Mouse (Mus musculus) hindbrain, embryonic 13.5 days (tissue): ENCODE measurements around the gene Gstt3. TPM values are rescaled to one million over a fixed set of nuclear protein-coding genes. Genes with fewer than 3 reads are reported as not detected.
A peak's percentile ranks its signal among the peaks of the same experiment; 100 is the strongest.

Experiments
- ATAC-seq: fragments of 200-750 bp; cut with Nextera tagmentation; 2 replicates; pipeline ENCODE4 v1.8.0; 2017; ENCODE audit warnings: moderate TSS enrichment; ENCODE audit not compliant: low FRiP score
- H3K27ac ChIP-seq: fragments of 300-500 bp; sonication (generic); 2 replicates; pipeline ENCODE4 v1.5.1; 2015; ENCODE audit warnings: inconsistent platforms, mild to moderate bottlenecking, moderate library complexity
- H3K27me3 ChIP-seq: fragments of 300-500 bp; sonication (generic); 2 replicates; pipeline ENCODE4 v1.6.1; 2015; ENCODE audit warnings: mild to moderate bottlenecking, inconsistent platforms
- H3K36me3 ChIP-seq: fragments of 300-500 bp; sonication (generic); 2 replicates; pipeline ENCODE4 v1.6.1; 2015; ENCODE audit warnings: mild to moderate bottlenecking, inconsistent platforms
- H3K4me1 ChIP-seq: fragments of 300-500 bp; sonication (generic); replicated peaks from 2 replicates; pipeline ENCODE4 v1.6.1; 2015; ENCODE audit warnings: inconsistent platforms
- H3K4me2 ChIP-seq: fragments of 300-500 bp; sonication (generic); 2 replicates; pipeline ENCODE4 v1.6.1; 2015; ENCODE audit warnings: inconsistent platforms, mild to moderate bottlenecking, moderate library complexity
- H3K4me3 ChIP-seq: fragments of 300-500 bp; sonication (generic); 2 replicates; pipeline ENCODE4 v1.5.1; 2015; ENCODE audit warnings: mild to moderate bottlenecking, inconsistent platforms
- H3K9ac ChIP-seq: fragments of 300-500 bp; sonication (generic); 2 replicates; pipeline ENCODE4 v1.6.1; 2015; ENCODE audit warnings: mild to moderate bottlenecking, inconsistent platforms
- H3K9me3 ChIP-seq: fragments of 300-500 bp; sonication (generic); 2 replicates; pipeline ENCODE4 v1.6.1; 2016; ENCODE audit warnings: inconsistent platforms
- WGBS: fragments of 180-500 bp; shearing (Covaris S2); methylation state at CpG from one replicate; pipeline ENCODE4 v1.1.7; 2015; 5-methylcytosine and 5-hydroxymethylcytosine counted together
- polyA plus RNA-seq: library from polyadenylated mRNA; unstranded; fragments of >200 nt; fragmentation: Nextera tagmentation; extraction: Ambion mirVana; gene quantifications from 2 replicates; pipeline ENCODE4 v1.2.1, GENCODE M21; 2015

The Gstt3 gene
- polyA plus RNA-seq, 1 experiment from 2014 or later = 0.91 TPM

DNA sequence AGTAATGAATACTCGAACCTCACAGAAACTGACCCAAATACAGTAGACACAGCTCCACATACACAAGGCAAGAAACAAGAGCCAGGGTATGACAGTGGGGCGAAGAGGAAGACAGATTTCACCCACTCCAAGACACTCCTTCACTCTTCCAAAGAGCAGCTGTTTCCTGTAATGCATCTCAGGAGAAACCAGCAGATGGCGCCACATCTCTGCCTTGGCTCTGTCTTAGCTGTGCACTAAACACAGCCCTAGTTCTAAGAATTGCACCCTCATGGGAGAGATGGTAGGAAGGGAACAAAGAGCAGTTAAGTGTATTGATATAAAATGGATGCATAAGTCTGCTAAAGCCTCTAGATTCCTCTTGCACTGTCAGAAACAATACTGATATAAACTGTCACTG, 37.2 kb downstream of the Gstt3 start:
- peak; percentile 93 for ATAC-seq
- no peak overlapping the region for H3K4me2 ChIP-seq
- no peaks in the 10 kb centered on the region for H3K9me3 ChIP-seq
- peaks cover 4% of the 10 kb centered on the region; the same call in 1 of the 2 replicates for H3K4me1 ChIP-seq
- peak overlapping the region; percentile 72; the same call in 1 of the 2 replicates for H3K27ac ChIP-seq
- H3K9ac ChIP-seq = no peak overlapping the region; the same call in 1 of the 2 replicates
- peaks cover 87% of the 10 kb centered on the region for H3K36me3 ChIP-seq
- no peak overlapping the region for H3K4me3 ChIP-seq
- no peaks in the 10 kb centered on the region for H3K27me3 ChIP-seq
- WGBS = 44% methylated on average over 3 of the region's 3 CpGs

DNA sequence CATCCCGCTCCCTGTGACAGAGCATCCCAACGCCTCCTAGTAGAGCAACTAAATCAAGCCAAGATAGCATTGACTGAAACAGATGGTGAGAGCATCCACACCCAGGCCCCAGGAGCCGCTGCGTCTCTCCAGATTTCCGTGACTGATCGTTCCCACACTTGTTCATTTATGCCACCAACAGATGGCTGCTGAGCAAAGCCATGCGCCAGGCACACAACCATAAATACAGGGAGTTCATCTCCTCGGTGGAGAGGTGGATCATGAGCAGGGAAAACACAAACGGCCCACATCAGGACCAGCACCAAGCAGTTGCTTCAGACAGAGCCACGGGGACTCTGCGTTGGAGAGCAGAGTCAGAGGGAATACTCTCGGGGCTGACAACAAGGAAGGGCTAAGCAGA, 37.8 kb downstream of the Gstt3 start:
- Histone ChIP-seq H3K9ac (no peak overlapping the region), H3K4me2 (no peak overlapping the region), H3K27ac (no peak overlapping the region), H3K9me3 (no peaks in the 10 kb centered on the region), H3K27me3 (no peaks in the 10 kb centered on the region), H3K4me1 (peaks cover 4% of the 10 kb centered on the region; the same call in 1 of the 2 replicates), H3K4me3 (no peak overlapping the region), H3K36me3 (peaks cover 87% of the 10 kb centered on the region)
- WGBS = 92% methylated on average over 12 of the region's 12 CpGs
- ATAC-seq = no peak; the same call in 1 of the 2 replicates

DNA sequence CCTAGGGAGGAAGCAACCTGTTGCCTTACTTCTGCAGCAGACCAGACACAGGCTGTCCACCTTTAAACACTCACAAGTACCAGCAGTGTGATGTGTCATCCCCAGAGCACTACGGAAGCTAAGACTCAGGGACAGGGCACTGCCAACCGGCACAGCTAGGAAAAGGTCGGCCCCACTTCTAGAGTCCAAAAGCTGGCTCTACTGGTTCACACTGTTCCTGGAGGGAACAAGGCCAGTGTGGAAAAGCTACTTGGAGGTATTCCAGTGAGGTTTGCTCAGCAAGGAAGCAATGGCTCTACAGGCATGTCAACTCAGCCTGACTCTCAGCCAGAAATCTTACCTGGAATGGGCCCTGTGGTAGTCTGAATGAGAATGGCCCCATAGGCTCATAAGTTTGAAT, 40.3 kb downstream of the Gstt3 start:
- Histone ChIP-seq H3K4me3 (no peak overlapping the region), H3K4me1 (peaks cover 4% of the 10 kb centered on the region; the same call in 1 of the 2 replicates), H3K4me2 (no peak overlapping the region), H3K27me3 (no peaks in the 10 kb centered on the region), H3K9me3 (no peaks in the 10 kb centered on the region), H3K9ac (no peak overlapping the region), H3K27ac (no peak overlapping the region), H3K36me3 (peaks cover 85% of the 10 kb centered on the region)
- WGBS = 96% methylated on average over 3 of the region's 3 CpGs
- no peak for ATAC-seq

DNA sequence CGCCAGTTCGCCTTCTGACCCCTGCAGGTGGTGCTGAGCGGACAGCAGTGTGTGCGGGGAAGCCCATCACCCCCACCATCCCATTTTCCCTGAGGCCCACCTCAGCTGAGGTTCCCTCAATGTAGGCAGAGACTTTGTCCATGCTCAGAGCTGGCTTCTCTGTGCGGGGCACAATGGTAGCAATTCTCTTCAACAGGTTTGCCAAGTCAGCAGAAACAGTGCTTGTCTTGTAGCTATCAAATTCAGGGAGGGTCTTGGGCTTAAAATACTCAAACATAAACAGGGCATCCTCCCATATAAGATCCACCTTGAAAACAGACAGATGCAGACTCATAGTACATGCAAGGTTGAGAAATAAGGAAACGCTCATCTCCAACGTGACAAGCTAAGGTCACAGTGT, 55.8 kb downstream of the Gstt3 start:
- no peaks in the 10 kb centered on the region for H3K27me3 ChIP-seq
- H3K4me1 ChIP-seq = no peaks in the 10 kb centered on the region
- no peak overlapping the region for H3K4me2 ChIP-seq
- H3K9ac ChIP-seq = no peak overlapping the region
- H3K27ac ChIP-seq = no peak overlapping the region
- H3K36me3 ChIP-seq = peaks cover 92% of the 10 kb centered on the region
- ATAC-seq = no peak
- no peaks in the 10 kb centered on the region for H3K9me3 ChIP-seq
- no peak overlapping the region for H3K4me3 ChIP-seq
- 97% methylated on average over 7 of the region's 7 CpGs for WGBS

Other genes starting within 250 kb of the Gstt3 start
- 24.8 and 27.3 TPM in 2 replicates for gene Lrrc75b, start 221.1 kb downstream of the Gstt3 start, polyA plus RNA-seq
- gene Ggt1, start 219.8 kb downstream of the Gstt3 start, polyA plus RNA-seq = 1.2 and 1.8 TPM in 2 replicates
- 1.9 TPM in 2 replicates for gene Ggt5, start 192.1 kb downstream of the Gstt3 start, polyA plus RNA-seq
- 3.8 and 4.0 TPM in 2 replicates for gene Susd2, start 137.4 kb downstream of the Gstt3 start, polyA plus RNA-seq
- gene Cabin1, start 17.1 kb downstream of the Gstt3 start, polyA plus RNA-seq = 39.5 and 45.7 TPM in 2 replicates
- gene Ddt, start 8.0 kb downstream of the Gstt3 start, polyA plus RNA-seq = 86.6 and 96.6 TPM in 2 replicates
- gene Gm20441, start 460 bp downstream of the Gstt3 start, polyA plus RNA-seq = not detected in 2 replicates
- gene Gstt1, start 17.2 kb upstream of the Gstt3 start, polyA plus RNA-seq = 7.2 and 7.7 TPM in 2 replicates
- gene Gstt4, start 41.1 kb upstream of the Gstt3 start, polyA plus RNA-seq = not detected in 2 replicates
- gene Gstt2, start 56.0 kb upstream of the Gstt3 start, polyA plus RNA-seq = 6.9 and 7.1 TPM in 2 replicates
- gene Mif, start 78.8 kb upstream of the Gstt3 start, polyA plus RNA-seq = 1,531 and 1,576 TPM in 2 replicates
- gene Derl3, start 112.0 kb upstream of the Gstt3 start, polyA plus RNA-seq = 1.7 and 1.8 TPM in 2 replicates
- gene Smarcb1, start 140.2 kb upstream of the Gstt3 start, polyA plus RNA-seq = 302 and 313 TPM in 2 replicates
- gene Chchd10, start 151.7 kb upstream of the Gstt3 start, polyA plus RNA-seq = 37.0 and 37.8 TPM in 2 replicates
- 26.8 and 34.9 TPM in 2 replicates for gene Mmp11, start 155.1 kb upstream of the Gstt3 start, polyA plus RNA-seq
- gene Gm867, start 159.3 kb upstream of the Gstt3 start, polyA plus RNA-seq = 1.7 and 2.3 TPM in 2 replicates
- 0.57 and 1.2 TPM in 2 replicates for gene Vpreb3, start 161.6 kb upstream of the Gstt3 start, polyA plus RNA-seq
- not detected in 2 replicates for gene Gm5134, start 173.1 kb upstream of the Gstt3 start, polyA plus RNA-seq